Mouse (Mus musculus) embryonic facial prominence, embryonic 13.5 days (tissue): Measurements from ENCODE around the gene Clvs2. TPM values are rescaled to one million over a fixed set of nuclear protein-coding genes. Genes with fewer than 3 reads are reported as not detected.

Source experiments
- polyA plus RNA-seq: library from polyadenylated mRNA; unstranded; fragments of >200 nt; fragmentation: Nextera tagmentation; extraction: Ambion mirVana; gene quantifications from 2 replicates; pipeline ENCODE4 v1.2.1, GENCODE M21; 2015

Clvs2 gene
- polyA plus RNA-seq, 1 experiment from 2014 or later, result 0.07 TPM

Other genes with a start within 250 kb of the Clvs2 start
- gene Sult3a2, start 161.9 kb upstream of the Clvs2 start, polyA plus RNA-seq, result not detected in 2 replicates
- not detected in 2 replicates for gene Sult3a1, start 233.0 kb upstream of the Clvs2 start, polyA plus RNA-seq